Mouse (Mus musculus): ENCODE measurements at regions not wholly inside any gene's neighbourhood (a gene's known extent, or its start where the extent isn't known, plus 50 kb on each side); places are given as distances from the start of the nearest gene placed in this dataset.

DNA sequence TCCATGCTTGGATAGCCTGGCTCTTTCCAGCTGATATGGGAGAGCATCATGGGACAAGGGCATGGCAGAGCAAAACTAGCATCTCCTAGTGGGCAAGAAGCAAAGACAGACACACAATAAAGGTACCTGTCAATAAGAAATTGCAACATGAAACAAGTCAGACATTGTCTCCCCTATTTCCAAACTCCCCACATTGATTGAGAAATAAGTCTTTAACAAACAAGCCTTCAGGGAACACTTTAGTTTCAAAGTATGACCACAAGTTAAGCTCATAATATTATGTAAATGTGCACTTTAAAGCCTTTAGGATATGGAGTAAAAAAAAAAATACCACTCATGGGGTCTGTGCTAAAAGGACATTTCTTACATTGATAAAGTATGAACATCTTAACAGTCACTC is 51.5 kb upstream of the Speer4f2 start:
- no peak for DNase-seq (ENCODE audit: low read depth, low spot score)

Data from large intestine, adult 2 months (tissue).